Mouse (Mus musculus) adrenal gland, postnatal 14 days (tissue): ENCODE measurements around the gene Deaf1. TPM values are rescaled to one million over a fixed set of nuclear protein-coding genes. Genes with fewer than 3 reads are reported as not detected.
A peak's percentile ranks its signal among the peaks of the same experiment; 100 is the strongest.

Source experiments
- DNase-seq: peaks from one replicate; pipeline ENCODE4 v3.0.0; 2021; ENCODE audit warnings: mixed read lengths
- total RNA-seq: library from RNA; stranded (reverse); gene quantifications from 2 replicates; pipeline ENCODE4 v1.2.3, GENCODE M21; 2021

The Deaf1 gene
- total RNA-seq, 1 experiment from 2014 or later: 32.5 TPM

GRCm38 (mm10) chr7:141297926-141298650 is 29.4 kb downstream of the Deaf1 start:
- DNase-seq: no peak

GRCm38 (mm10) chr7:141294479-141294878 is 33.0 kb downstream of the Deaf1 start:
- no peak for DNase-seq

GRCm38 (mm10) chr7:141293852-141294471 is 33.5 kb downstream of the Deaf1 start:
- peak; percentile 70 for DNase-seq

GRCm38 (mm10) chr7:141292583-141293388 is 34.7 kb downstream of the Deaf1 start:
- DNase-seq: no peak

GRCm38 (mm10) chr7:141291921-141292582 is 35.4 kb downstream of the Deaf1 start, which contains the start of gene Drd4:
Gene Drd4 (plus strand): TSS chr7:141292006.
- DNase-seq: peak; percentile 54

- DNase-seq: no peak
These were observed 39.4 kb downstream of the Deaf1 start for GRCm38 (mm10) chr7:141288042-141288441.

- DNase-seq: no peak
These were observed 44.7 kb downstream of the Deaf1 start for GRCm38 (mm10) chr7:141282756-141283155.

- DNase-seq: no peak
These were observed 46.0 kb downstream of the Deaf1 start for GRCm38 (mm10) chr7:141281442-141281841.

GRCm38 (mm10) chr7:141278766-141279590 is 48.5 kb downstream of the Deaf1 start, which contains the start of gene Sct:
Gene Sct (minus strand): TSS chr7:141279133.
- peak; percentile 56 for DNase-seq

- DNase-seq: no peak
These were observed 49.5 kb downstream of the Deaf1 start for GRCm38 (mm10) chr7:141277701-141278678.

- DNase-seq: peak; percentile 55
These were observed 50.9 kb downstream of the Deaf1 start, which contains the start of gene Cdhr5 for GRCm38 (mm10) chr7:141276546-141276945. Gene Cdhr5 (minus strand): TSS chr7:141276786.

- no peak for DNase-seq
These were observed 52.1 kb downstream of the Deaf1 start for GRCm38 (mm10) chr7:141275356-141275755.

GRCm38 (mm10) chr7:141270631-141271030 is 56.9 kb downstream of the Deaf1 start:
- DNase-seq: no peak

- no peak for DNase-seq
These were observed 58.3 kb downstream of the Deaf1 start for GRCm38 (mm10) chr7:141269273-141269545.

- no peak for DNase-seq
These were observed 58.8 kb downstream of the Deaf1 start for GRCm38 (mm10) chr7:141268466-141269272.

- peak; percentile 82 for DNase-seq
These were observed 61.5 kb downstream of the Deaf1 start, which contains the start of gene Irf7 for GRCm38 (mm10) chr7:141265739-141266561. Gene Irf7 (minus strand): TSS chr7:141266481.

GRCm38 (mm10) chr7:141265411-141265738 is 62.1 kb downstream of the Deaf1 start:
- no peak for DNase-seq

GRCm38 (mm10) chr7:141264761-141265410 is 62.6 kb downstream of the Deaf1 start:
- peak; percentile 77 for DNase-seq
